Mouse (Mus musculus) gastrocnemius, postnatal 36 days (tissue): ENCODE measurements around the gene Nfib. TPM values are rescaled to one million over a fixed set of nuclear protein-coding genes. Genes with fewer than 3 reads are reported as not detected.

Experiments
- DNase-seq, 2 experiments: peaks; one replicate each; pipeline ENCODE4 v3.0.0; 2022
- intact Hi-C: fragments of 180-260 bp; cut with DNase I; formaldehyde crosslinking; loops from one replicate; pipeline ENCODE4 v1.15.1; 2025
- total RNA-seq, 2 experiments: library from RNA; stranded (reverse); gene quantifications; 2 replicates each; pipeline ENCODE4 v1.2.3; 2021

Nfib gene
- total RNA-seq, 2 experiments from 2014 or later: 74.8 to 75.9 TPM

DNA sequence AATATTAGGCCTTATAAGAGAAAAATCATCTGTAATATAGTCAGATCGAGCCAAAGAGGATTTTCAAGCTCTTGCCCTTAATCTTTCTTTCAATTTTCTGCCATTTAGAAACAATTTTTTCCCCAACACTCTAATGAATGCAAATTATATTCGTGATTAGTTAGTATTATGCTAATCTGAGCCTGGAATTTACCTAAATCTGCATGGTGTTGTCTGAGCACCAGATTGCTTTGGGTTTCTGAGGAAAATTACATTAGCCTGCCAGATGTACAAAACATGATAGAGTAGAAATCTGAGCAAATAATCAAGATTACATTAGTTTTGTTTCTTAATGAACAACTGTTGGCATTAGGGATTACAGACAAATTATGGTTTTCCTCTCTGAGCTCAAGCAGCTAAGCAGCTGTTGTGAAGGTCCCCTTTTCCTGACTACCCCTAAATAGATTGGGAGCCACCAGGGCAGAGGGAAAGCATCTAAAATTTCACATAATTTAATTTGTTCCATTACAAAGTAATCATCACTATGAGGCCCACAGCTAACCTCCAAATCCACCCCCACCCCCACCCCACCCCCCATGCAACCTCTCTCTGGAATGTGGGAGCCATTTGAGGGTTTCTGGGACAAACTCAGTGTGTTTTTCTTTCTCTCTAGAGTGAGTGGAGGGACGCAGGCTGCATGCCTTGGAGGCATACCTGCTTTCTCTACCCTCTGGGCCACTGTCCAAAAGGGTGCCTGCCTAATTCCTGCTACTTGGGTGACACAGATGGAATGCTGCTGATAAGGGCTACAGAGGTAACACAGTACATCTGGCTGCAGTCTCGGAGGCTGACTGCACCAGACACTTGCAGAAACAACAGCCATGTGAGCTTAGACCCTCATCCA, 14.2 kb downstream of the Nfib start:
- no peak for DNase-seq
- intact Hi-C loops: no loop called here

DNA sequence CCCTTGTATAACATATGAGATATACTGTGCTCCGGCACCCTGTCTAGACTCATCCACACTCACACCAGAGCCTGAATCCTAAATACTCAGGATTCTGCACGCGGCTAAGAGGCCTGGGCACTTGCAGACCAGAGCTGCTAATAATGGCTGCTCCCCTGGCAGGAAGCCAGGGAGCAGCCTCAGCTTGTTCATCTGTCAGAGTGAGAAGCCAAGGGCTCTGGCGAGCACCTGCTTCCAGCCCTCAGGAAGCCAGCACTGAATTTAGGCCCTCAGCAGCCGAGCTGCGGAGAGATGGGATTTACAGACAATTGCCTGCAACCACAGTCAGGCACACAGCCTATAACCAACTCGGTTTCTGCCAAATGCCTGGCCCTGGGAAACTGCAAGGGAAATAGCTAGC, 15.3 kb downstream of the Nfib start:
- intact Hi-C loops: no loop called here
- DNase-seq: peak; percentile 54 to 55

DNA sequence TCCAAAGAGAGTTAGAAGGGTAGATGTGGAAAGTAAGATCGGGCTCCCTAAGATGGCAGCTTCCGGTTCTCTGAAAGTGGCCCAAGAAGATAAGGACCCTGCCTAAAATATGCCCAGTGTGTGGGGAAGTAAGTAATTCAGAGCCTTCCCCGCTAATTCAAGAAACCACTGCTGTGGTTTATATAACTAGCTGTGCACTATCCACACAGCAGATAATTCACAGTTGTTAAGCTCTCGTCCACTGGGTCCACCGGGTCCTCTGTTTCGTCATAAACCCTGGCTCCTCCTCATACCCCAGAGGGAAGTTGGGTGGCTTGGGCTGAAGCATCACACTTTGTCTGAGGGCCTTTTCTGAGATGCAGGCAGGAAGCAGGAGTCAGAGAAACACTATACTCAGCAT, 19.5 kb downstream of the Nfib start:
- DNase-seq: no peak
- intact Hi-C loops: no loop called here

DNA sequence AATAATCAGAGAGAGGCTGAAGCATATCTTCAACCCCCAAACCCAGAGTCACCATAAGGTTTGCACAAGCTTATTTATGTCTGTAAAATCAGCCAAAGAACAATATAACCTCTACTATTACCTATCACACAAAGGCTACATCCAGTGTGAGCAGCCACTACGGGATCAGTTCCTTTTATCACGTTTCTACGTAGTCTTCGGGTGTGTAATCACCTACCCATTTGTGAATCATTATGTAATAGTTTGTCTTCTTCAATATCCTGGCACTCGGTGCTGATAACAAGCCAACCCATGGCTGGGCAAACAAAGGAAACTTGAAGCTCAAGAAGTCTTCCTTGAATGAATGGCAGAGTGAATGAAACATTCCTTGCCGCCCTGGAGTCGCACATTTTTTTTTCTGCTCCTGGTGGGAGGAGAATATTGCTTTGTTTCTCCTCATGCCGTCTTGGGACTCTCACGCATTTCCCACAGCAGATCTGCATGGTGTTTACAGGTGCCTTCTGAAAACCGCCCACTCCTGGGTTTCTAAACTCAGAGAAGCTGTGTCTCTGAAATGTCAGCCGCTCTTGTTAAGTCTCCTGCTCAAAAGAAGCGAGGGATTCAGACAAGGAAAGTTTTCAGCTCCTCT, 21.3 kb downstream of the Nfib start:
- intact Hi-C loops: no loop called here
- DNase-seq: no peak

DNA sequence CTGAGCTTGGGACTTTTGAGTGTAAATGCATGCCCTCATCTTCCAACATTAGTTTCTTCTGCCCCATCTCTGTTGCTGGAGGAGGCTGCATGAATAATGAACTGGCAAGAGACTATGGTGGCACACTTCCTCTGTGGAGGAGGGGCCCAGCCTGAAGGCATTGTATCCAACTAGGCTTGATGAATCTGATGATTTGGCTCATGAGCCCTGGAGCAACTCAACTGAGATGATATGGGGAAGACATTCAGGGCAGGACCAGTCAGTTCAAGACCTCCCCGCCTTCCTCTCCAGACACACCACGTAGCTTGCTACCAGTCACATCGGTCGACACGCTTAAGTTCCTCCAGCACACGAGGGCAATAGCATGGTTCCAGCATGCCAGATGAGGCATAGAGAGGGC, 22.0 kb downstream of the Nfib start:
- DNase-seq: no peak
- intact Hi-C loops: no loop called here

DNA sequence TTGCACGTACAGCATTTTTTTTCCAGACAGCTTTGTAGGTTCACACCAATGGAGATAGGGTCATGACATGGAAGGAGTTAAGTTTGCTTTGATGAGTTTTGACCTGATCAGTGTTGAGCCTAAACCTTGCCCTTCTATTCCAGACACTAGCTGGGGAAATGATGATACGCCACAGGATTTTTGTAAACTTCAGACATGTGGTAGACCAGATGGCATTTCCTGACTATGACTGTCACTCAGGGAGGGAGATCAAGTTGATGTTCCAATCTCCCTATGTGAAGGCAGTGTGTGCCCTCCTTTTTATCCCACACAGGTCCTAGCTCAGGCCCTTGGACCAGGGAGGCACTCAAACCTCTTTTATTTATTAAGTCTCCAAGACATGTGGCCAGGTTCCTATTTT, 29.4 kb downstream of the Nfib start:
- DNase-seq: no peak
- intact Hi-C loops: no loop called here

DNA sequence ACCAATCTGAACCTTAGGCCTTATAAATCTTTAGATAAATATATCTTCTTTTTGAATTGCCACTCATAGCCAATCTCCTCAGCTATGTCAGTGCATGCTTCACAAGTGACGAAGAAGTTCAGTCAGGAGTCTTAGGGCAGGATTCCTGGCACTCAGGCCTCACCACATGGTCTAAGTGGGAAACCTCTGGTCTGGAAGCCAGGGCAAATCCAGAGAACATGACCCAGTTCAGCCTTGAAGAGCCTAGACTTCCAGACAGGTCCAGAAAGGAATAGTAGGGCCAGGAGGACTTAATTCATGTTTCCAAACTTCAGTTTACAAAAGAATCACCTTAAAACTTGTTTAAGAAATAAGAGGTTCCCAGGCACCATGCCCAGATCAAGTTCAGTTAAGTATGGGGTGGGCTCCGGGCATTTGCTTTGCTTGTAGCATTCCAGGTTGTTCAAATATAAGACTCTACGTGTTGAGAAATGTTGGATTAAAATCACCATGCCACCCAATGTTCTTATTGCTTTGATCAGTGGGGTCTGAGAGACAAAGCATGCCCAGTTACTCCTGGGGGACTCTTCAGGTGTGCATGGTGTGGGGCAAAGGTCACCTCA, 38.2 kb downstream of the Nfib start:
- intact Hi-C loops: loop anchor here (10.0 kb wide), 1 partner anchor 507 kb away; no protein-coding TSS in a partner anchor
- DNase-seq: no peak

DNA sequence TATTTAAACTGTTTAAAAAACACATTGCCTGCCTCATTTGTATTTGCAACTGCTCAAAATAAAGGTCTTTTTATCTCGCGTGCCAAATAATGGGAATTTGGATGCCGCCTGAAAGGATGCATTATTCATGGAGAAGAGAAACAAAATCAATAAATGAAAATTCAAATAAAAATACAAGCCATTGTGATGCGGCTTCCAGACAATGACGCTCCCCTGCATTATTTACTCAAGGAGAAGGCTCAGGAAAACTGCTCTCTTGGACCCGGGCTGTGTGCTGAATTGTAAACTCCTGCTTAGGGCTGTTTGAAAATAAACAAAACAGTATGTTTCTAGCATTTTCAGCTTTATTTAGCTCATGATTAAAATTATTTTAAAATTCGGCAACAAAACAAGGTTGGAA, 41.1 kb downstream of the Nfib start:
- intact Hi-C loops: loop anchor here (10.0 kb wide), 1 partner anchor 510 kb away; no protein-coding TSS in a partner anchor
- DNase-seq: no peak

DNA sequence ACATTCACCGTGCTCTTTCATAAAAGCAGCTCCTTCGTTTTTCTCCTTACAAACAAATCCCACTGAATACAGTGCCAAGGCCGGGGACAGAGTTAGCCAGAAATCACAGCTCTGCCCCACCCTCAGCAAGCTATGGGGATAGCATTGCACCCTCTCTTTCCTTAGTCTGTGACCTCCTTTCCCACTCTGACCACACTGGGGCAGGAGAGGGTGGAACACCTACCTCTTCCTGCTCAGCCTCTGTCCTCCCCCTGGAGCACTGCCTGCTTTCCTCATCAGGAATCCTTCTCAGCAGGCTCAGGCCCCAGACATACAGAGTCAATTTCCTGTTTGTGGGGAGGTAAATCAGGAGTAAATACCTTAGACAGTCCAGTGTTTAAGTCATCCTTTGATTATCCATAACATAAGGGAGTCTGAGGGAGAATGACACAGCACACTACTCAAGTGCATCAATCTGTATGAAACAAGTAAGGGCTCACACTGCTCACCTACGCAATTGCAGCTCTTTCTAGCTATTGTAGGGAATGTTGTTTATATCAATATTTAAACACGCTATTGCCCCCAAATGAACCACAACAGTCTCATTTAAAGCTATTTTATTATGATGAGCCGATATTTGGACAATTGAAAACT, 41.7 kb downstream of the Nfib start:
- no peak for DNase-seq
- intact Hi-C loops: loop anchor here (10.0 kb wide), 1 partner anchor 511 kb away; no protein-coding TSS in a partner anchor

DNA sequence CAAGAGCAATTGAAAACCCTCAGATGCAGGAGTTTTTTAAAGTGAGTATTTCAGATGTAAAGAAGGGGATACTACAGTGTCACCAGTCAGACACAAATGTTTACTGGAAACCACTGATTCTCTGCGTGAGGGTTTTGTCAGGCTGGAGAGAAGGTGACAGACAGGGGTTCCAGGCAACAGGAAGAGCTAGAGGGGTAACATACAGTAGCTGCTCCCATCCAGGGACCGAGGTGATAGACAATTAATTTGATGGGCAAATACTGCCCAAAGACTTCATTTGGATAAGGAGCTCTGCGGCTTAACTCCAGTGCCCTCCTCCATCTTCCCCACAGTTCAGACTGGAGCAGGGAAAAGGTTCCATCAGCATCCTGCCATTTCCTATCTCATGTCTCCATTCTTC, 42.9 kb downstream of the Nfib start:
- intact Hi-C loops: loop anchor here (10.0 kb wide), 1 partner anchor 512 kb away; no protein-coding TSS in a partner anchor

DNA sequence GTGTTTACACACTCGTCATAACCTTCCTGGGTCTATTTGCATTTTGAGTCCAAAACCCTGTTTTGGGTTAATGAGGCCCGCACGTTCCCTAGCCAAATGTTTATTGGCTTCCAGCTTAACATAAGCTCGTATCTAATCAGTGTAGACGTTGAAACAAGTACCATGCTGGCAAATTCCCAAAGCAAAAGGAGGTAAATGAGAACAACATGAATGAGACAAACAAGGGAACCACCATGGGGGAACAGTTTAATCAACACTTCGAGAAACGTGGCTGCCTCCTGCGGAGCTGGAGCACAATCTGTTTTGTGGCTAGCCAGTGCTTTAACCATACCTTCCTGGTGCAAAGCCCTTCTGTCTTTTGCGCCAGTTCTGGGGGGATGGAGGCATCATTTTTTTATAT, 43.3 kb downstream of the Nfib start:
- DNase-seq: no peak
- intact Hi-C loops: loop anchor here (10.0 kb wide), 1 partner anchor 513 kb away; no protein-coding TSS in a partner anchor

More for the DNA sequence above, 42.9 kb downstream of the Nfib start:
- DNase-seq: no peak

DNA sequence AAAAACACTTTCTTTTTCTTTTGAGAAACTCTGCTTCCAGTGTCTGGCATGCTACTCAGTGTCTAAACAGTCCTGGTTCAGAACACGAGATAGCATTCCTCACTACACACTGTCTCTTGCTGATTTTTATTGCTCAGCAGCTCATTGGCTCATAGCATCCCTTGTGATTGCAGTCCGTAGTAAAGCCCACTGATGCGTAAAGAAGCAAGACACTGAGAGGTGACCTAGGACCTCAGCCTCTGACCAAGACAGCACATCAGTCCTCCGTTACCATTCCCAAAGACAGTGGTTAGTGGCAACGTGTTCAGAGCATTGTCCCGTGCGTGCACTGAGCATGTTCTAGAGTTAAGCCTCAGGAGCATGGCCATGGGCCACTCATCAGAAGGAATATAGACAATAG, 44.3 kb downstream of the Nfib start:
- intact Hi-C loops: loop anchor here (10.0 kb wide), 1 partner anchor 514 kb away; no protein-coding TSS in a partner anchor
- DNase-seq: no peak

DNA sequence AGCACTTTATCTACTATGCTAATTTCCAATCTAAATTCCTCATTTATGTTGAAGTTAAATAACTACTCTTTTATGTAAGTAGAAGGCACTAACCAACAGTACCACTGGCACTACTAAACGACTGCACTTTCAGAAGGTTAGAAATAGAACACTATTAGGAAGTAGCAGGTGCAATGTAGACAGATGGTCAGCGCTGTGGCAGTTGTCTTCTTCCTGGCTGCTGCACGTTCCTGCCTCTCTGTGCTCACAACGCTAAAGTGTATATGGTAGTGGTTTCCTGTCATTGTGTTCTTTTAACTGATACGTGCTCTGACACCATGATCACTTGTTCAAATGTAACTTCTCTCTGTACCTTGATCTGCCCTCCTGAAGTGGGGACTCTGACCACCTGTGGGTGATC, 59.9 kb downstream of the Nfib start:
- intact Hi-C loops: loop anchor here (10.0 kb wide), 1 partner anchor 179 kb away; no protein-coding TSS in a partner anchor
- no peak for DNase-seq

DNA sequence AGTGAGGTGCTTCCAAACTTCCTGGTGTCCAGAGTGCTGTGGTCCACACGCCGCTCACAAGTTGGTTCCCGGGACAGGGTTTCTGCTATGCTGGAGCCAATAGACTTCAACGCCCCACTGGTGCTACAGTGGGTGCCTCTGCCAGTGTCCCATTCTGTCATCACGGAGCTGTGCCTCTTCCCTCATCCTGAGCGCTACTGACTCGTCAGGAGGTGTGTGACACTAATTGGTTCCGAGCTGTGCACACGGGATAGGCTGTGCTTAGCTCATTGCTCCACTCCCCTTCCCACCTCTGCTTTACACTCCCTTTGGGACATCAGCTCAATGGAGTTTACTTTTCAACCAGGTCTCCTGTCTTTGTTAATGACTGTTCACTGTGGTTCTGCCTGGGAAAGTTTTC, 60.8 kb downstream of the Nfib start:
- DNase-seq: no peak
- intact Hi-C loops: loop anchor here (5.0 to 10.0 kb wide), 2 partner anchors 180 to 288 kb away; no protein-coding TSS in a partner anchor

DNA sequence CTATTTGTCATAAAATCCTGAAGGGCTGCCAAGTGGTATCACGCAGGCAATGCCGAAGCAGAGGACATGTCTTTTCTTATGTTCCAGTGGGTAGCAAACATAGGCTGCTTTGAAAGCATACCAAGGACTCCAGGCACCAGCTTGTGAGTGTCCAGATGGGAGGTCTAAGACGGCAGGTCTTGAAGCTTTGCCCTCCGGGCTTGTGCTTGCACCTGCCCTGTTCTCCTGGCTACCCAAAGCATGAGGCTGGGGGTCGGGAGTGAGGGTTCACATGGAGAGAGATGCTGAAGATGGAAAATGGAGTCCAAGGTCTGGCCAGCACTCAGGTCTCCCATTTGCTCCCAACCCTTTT, 61.8 kb downstream of the Nfib start:
- intact Hi-C loops: loop anchor here (5.0 to 10.0 kb wide), 2 partner anchors 181 to 289 kb away; no protein-coding TSS in a partner anchor
- no peak for DNase-seq

DNA sequence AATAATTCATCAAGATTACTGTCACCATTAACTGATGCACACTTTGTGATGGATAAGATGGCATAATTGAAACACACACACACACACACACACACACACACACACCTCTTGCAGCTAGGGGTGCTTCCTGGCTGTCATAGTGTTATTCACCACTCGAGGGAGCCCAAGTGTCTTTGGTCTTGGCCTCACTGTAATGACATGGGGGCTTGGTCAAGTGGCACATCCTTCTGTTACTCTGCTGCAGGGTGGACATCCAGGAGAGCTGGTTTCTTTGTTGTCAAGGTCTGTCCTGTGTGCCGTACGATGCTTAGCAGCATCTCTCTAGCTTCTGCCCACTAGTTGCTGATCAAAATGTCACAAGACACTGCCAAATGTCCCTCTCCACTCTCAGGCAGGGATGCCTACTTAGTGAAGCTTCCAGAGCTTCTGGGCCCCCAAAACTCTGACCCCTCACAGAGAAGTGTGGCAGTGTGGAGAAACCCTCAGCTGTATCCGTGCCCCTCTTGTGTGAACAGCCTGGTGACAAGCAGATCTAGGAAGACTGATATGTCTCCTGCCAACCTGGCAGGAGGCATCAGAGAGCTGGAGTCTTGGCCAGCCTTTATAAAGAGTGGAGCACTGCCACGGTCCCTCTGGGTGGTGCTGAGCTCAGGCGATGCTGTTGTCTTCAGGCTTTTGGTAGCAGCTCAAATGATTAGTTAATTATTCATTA, 62.4 kb downstream of the Nfib start:
- no peak for DNase-seq
- intact Hi-C loops: loop anchor here (5.0 to 10.0 kb wide), 2 partner anchors 182 to 289 kb away; no protein-coding TSS in a partner anchor

DNA sequence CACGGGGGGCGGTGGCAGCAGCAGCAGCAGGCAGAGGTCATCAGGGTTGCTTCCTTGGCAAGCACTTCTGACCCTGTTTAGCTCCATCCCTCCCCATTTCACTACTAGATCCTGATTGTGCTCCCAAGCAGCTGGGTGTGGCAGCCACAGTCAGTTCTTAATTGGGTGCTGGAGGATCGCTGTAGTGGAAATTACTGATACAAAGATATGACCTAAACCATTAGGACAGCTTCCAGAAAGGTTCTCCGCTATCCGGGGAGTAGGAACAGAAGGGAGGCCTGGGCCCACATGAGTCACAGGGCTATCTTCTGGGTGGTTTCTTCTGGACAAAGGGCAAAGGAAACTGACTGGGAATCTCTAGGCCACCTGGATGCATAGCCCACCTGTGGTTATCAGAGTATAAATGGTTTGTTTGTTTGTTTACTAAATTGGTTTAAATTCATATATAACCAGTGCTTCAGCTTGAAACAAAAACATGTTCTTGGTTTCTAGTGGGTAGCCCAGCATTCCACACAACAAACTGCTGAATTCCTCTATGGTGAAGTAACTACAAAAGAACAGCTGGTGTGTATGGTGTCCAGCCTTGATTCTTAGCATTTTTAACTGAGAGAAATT, 64.4 kb downstream of the Nfib start:
- intact Hi-C loops: loop anchor here (5.0 to 10.0 kb wide), 2 partner anchors 184 to 291 kb away; no protein-coding TSS in a partner anchor
- DNase-seq: no peak

DNA sequence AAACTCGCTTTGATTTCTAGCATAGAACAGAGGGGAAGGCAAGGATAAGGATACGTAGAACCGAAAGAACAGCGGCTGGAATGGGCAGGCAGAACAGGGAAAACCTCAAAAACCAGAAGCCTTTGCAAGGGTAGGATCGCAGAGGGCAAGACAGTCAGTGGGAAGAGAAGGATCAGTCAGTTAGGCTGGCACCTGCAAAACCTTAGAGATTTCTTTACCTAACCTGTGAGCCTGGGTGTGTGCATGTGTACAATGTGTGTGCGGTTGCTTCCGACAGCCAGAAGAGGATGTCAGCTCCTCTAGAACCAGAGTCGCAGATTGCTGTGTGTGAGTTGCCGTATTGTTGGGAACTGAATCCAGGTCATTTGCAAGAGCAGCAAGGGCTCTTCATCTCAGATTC, 67.3 kb downstream of the Nfib start:
- no peak for DNase-seq
- intact Hi-C loops: no loop called here

DNA sequence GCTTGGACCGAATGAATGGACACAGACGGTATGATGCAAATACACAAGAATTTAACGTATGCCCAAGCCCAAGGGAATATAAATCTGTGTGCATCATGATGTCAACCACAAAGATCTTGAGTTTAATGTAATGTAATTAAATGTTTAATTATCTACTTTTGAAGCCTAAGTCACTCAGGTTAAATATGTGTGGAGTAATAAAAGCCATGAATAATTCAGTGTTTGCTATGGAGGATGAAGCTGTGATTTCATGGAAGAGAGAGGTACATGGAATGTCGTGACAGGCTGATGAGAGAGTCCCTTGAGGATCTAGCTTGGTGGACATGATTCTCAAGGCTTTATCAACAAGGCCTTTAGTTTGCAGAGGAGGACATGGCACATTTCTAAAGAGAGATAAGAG, 67.9 kb downstream of the Nfib start:
- intact Hi-C loops: no loop called here
- no peak for DNase-seq
